Mouse (Mus musculus) midbrain, embryonic 11.5 days (tissue): ENCODE measurements around the gene Cdk4. TPM values are rescaled to one million over a fixed set of nuclear protein-coding genes. Genes with fewer than 3 reads are reported as not detected.

ENCODE experiments used
- ATAC-seq: fragments of 200-750 bp; cut with Nextera tagmentation; 2 replicates; pipeline ENCODE4 v1.8.0; 2017; ENCODE audit warnings: moderate TSS enrichment, moderate library complexity; ENCODE audit not compliant: low FRiP score
- DNase-seq: peaks from one replicate; pipeline ENCODE4 v3.0.0; 2015; ENCODE audit warnings: low spot score; ENCODE audit errors: missing footprints
- H3K27ac ChIP-seq: fragments of 300-500 bp; sonication (generic); 2 replicates; pipeline ENCODE4 v1.5.1; 2014; ENCODE audit warnings: low read depth, low read length
- H3K27me3 ChIP-seq: fragments of 300-500 bp; sonication (generic); 2 replicates; pipeline ENCODE4 v1.6.1; 2014; ENCODE audit warnings: mild to moderate bottlenecking, low read length, moderate library complexity, mixed read lengths; ENCODE audit not compliant: control insufficient read depth, insufficient read depth
- H3K36me3 ChIP-seq: fragments of 300-500 bp; sonication (generic); 2 replicates; pipeline ENCODE4 v1.6.1; 2014; ENCODE audit warnings: mild to moderate bottlenecking, low read length, moderate library complexity, mixed read lengths; ENCODE audit not compliant: control insufficient read depth, insufficient read depth
- H3K4me1 ChIP-seq: fragments of 300-500 bp; sonication (generic); 2 replicates; pipeline ENCODE4 v1.6.1; 2014; ENCODE audit warnings: low read length; ENCODE audit not compliant: control insufficient read depth, insufficient read depth
- H3K4me2 ChIP-seq: fragments of 300-500 bp; sonication (generic); 2 replicates; pipeline ENCODE4 v1.6.1; 2014; ENCODE audit warnings: mild to moderate bottlenecking, moderate library complexity
- H3K4me3 ChIP-seq: fragments of 300-500 bp; sonication (generic); 2 replicates; pipeline ENCODE4 v1.5.1; 2014; ENCODE audit warnings: low read depth, low read length
- H3K9ac ChIP-seq: fragments of 300-500 bp; sonication (generic); 2 replicates; pipeline ENCODE4 v1.6.1; 2014; ENCODE audit warnings: low read length
- H3K9me3 ChIP-seq: fragments of 300-500 bp; sonication (generic); 2 replicates; pipeline ENCODE4 v1.6.1; 2016; ENCODE audit warnings: low read length; ENCODE audit not compliant: control insufficient read depth
- WGBS: fragments of 180-500 bp; shearing (Covaris S2); extraction: QIAGEN DNeasy Blood & Tissue Kit; methylation state at CpG from one replicate; pipeline ENCODE4 v1.1.7; 2014; 5-methylcytosine and 5-hydroxymethylcytosine counted together
- polyA plus RNA-seq: library from polyadenylated mRNA; unstranded; fragments of >200 nt; fragmentation: Nextera tagmentation; extraction: Ambion mirVana; gene quantifications from 2 replicates; pipeline ENCODE4 v1.2.1, GENCODE M21; 2014

The Cdk4 gene
- polyA plus RNA-seq, 1 experiment from 2014 or later: 2,848 TPM

- peak overlapping the region; percentile 99 for H3K4me2 ChIP-seq
- no peak for DNase-seq
- H3K4me1 ChIP-seq: peaks cover 6% of the 10 kb centered on the region
- under 1% methylated on average over 20 of the region's 20 CpGs for WGBS
- no peaks in the 10 kb centered on the region for H3K9me3 ChIP-seq
- peak overlapping the region; percentile 71 for H3K9ac ChIP-seq
- ATAC-seq: 0 out of 2 replicates have a peak, but pooled peaks have one; percentile 2
- H3K36me3 ChIP-seq: no peaks in the 10 kb centered on the region
- H3K4me3 ChIP-seq: peak overlapping the region; percentile 82
- H3K27me3 ChIP-seq: no peaks in the 10 kb centered on the region
- H3K27ac ChIP-seq: no peak overlapping the region
These were observed 22.6 kb upstream of the Cdk4 start for GRCm38 (mm10) chr10:127040569-127041214.

GRCm38 (mm10) chr10:127041274-127041766, 22.0 kb upstream of the Cdk4 start, which contains the start of the genes Mettl1 and Eef1akmt3:
Gene Mettl1, plus strand, starts transcription at chr10:127041414.
Gene Eef1akmt3, minus strand, starts transcription at chr10:127041513.
- Histone ChIP-seq H3K4me1 (peaks cover 6% of the 10 kb centered on the region), H3K9me3 (no peaks in the 10 kb centered on the region), H3K27me3 (no peaks in the 10 kb centered on the region), H3K9ac (peak within 1 kb of the TSS; percentile 71), H3K4me2 (peak within 1 kb of the TSS; percentile 99), H3K27ac (no peak within 1 kb of the TSS), H3K4me3 (peak within 1 kb of the TSS; percentile 82), H3K36me3 (no peaks in the 10 kb centered on the region)
- no peak for DNase-seq
- under 1% methylated on average over 28 of the region's 28 CpGs for WGBS
- peak; percentile 80 for ATAC-seq

GRCm38 (mm10) chr10:127041774-127042338, 21.5 kb upstream of the Cdk4 start:
- Histone ChIP-seq H3K4me2 (peak overlapping the region; percentile 99), H3K27me3 (no peaks in the 10 kb centered on the region), H3K27ac (no peak overlapping the region), H3K4me1 (peaks cover 6% of the 10 kb centered on the region), H3K9me3 (no peaks in the 10 kb centered on the region), H3K36me3 (no peaks in the 10 kb centered on the region), H3K9ac (peak overlapping the region; percentile 71), H3K4me3 (peak overlapping the region; percentile 82)
- peak; percentile 100 for DNase-seq
- WGBS: under 1% methylated on average over 44 of the region's 44 CpGs
- ATAC-seq: peak; percentile 89

GRCm38 (mm10) chr10:127042468-127043115, 20.7 kb upstream of the Cdk4 start:
- WGBS: 24% methylated on average over 5 of the region's 5 CpGs
- H3K4me3 ChIP-seq: peak overlapping the region; percentile 82
- peaks cover 6% of the 10 kb centered on the region for H3K4me1 ChIP-seq
- DNase-seq (peak; percentile 83), ATAC-seq (no peak)
- no peaks in the 10 kb centered on the region for H3K36me3 ChIP-seq
- peak overlapping the region; percentile 71 for H3K9ac ChIP-seq
- no peaks in the 10 kb centered on the region for H3K9me3 ChIP-seq
- H3K27me3 ChIP-seq: peaks cover under 1% of the 10 kb centered on the region
- no peak overlapping the region for H3K27ac ChIP-seq
- H3K4me2 ChIP-seq: peak overlapping the region; percentile 99

GRCm38 (mm10) chr10:127043187-127043586, 20.1 kb upstream of the Cdk4 start:
- H3K9ac ChIP-seq: no peak overlapping the region
- no peak overlapping the region for H3K27ac ChIP-seq
- no peak overlapping the region for H3K4me3 ChIP-seq
- no peaks in the 10 kb centered on the region for H3K9me3 ChIP-seq
- ATAC-seq (no peak), DNase-seq (peak; percentile 81)
- H3K4me1 ChIP-seq: peaks cover 6% of the 10 kb centered on the region
- WGBS: 55% methylated on average over 6 of the region's 6 CpGs
- peaks cover 7% of the 10 kb centered on the region for H3K27me3 ChIP-seq
- no peak overlapping the region for H3K4me2 ChIP-seq
- no peaks in the 10 kb centered on the region for H3K36me3 ChIP-seq

- H3K9ac ChIP-seq: no peak within 1 kb of the TSS
- H3K4me3 ChIP-seq: peak within 1 kb of the TSS; percentile 0; the same call in 1 of the 2 replicates
These were observed 15.4 kb upstream of the Cdk4 start, which contains the start of gene Cyp27b1 for GRCm38 (mm10) chr10:127047954-127048353. Gene Cyp27b1, plus strand, starts transcription at chr10:127048250.

GRCm38 (mm10) chr10:127048608-127049394, 14.5 kb upstream of the Cdk4 start:
- 3% methylated on average over 35 of the region's 35 CpGs for WGBS

More at GRCm38 (mm10) chr10:127047954-127048353, 15.4 kb upstream of the Cdk4 start, which contains the start of gene Cyp27b1:
- Histone ChIP-seq H3K36me3 (no peaks in the 10 kb centered on the region), H3K27me3 (peaks cover 39% of the 10 kb centered on the region), H3K27ac (no peak within 1 kb of the TSS), H3K9me3 (no peaks in the 10 kb centered on the region), H3K4me1 (peaks cover 7% of the 10 kb centered on the region), H3K4me2 (no peak within 1 kb of the TSS; the same call in 1 of the 2 replicates)
- 29% methylated on average over 5 of the region's 5 CpGs for WGBS
- DNase-seq (no peak), ATAC-seq (no peak)

GRCm38 (mm10) chr10:127049395-127050118, 13.8 kb upstream of the Cdk4 start:
- H3K9ac ChIP-seq: no peak overlapping the region
- no peak overlapping the region; the same call in 1 of the 2 replicates for H3K4me2 ChIP-seq

More at GRCm38 (mm10) chr10:127048608-127049394, 14.5 kb upstream of the Cdk4 start:
- H3K27me3 ChIP-seq: peaks cover 39% of the 10 kb centered on the region
- H3K36me3 ChIP-seq: no peaks in the 10 kb centered on the region
- H3K4me1 ChIP-seq: peaks cover 7% of the 10 kb centered on the region
- DNase-seq: no peak
- no peak overlapping the region for H3K9ac ChIP-seq
- no peak for ATAC-seq
- no peak overlapping the region; the same call in 1 of the 2 replicates for H3K4me2 ChIP-seq
- no peak overlapping the region for H3K27ac ChIP-seq
- H3K4me3 ChIP-seq: peak overlapping the region; percentile 0
- no peaks in the 10 kb centered on the region for H3K9me3 ChIP-seq

More at GRCm38 (mm10) chr10:127049395-127050118, 13.8 kb upstream of the Cdk4 start:
- Histone ChIP-seq H3K4me1 (peaks cover 7% of the 10 kb centered on the region), H3K27me3 (peaks cover 39% of the 10 kb centered on the region), H3K27ac (no peak overlapping the region), H3K9me3 (no peaks in the 10 kb centered on the region), H3K36me3 (0 out of 2 replicates have a peak, but pooled peaks cover 2% of the 10 kb centered on the region), H3K4me3 (peak overlapping the region; percentile 0)
- ATAC-seq (no peak; the same call in 1 of the 2 replicates), DNase-seq (no peak)
- 4% methylated on average over 29 of the region's 29 CpGs for WGBS
